Mouse (Mus musculus) embryonic fibroblast, embryonic 13.5 days (primary cell): ENCODE data around the gene Arsk.

Experiments
- CTCF ChIP-seq: IDR thresholded peaks from 2 replicates; pipeline ENCODE4 v1.5.1; 2011; ENCODE audit warnings: mild to moderate bottlenecking, control low read depth, low read length, moderate library complexity, borderline replicate concordance; ENCODE audit not compliant: insufficient read depth
- POLR2A ChIP-seq: IDR thresholded peaks from 2 replicates; pipeline ENCODE4 v1.6.1; 2011; ENCODE audit warnings: low read depth, mild to moderate bottlenecking, control low read depth, low read length, moderate library complexity

DNA sequence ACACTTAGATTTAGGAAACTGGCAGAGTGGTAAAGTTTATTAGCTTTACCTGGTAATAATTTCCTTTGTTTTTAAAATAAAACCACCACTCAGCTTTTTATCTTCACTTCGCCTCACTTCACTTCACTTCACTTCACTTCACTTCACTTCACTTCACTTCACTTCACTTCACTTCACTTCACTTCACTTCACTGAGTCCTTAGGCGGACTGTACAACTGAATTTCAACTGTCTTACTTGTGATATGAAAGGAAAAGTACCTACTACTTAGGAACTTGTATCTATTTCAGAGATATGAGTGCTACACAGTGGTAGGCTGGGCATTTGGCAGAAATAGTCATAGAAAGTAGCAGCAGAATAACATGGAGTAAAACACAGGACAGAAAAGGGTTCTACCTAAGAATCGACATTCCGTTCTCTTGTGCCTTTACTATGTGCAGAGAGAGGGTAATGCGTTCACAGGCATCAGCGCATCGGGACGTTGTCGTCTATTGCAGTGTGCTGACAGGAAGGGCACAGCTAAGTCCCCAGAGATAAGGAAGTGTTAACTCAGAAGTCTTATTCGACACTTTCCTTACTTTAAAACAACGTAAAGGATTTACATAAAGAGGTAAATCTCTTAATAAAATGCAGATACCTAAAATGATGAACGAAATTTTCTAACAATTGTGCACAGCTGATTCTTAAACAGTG lies 42.8 kb upstream of the Arsk start:
- TF ChIP-seq CTCF (no peak), POLR2A (no peak)
